Mouse (Mus musculus) lung, postnatal 0 days (tissue): ENCODE measurements around the gene D430042O09Rik.

ENCODE experiments used
- CTCF ChIP-seq: IDR thresholded peaks from 2 replicates; pipeline ENCODE4 v1.5.1; 2016; ENCODE audit warnings: antibody characterized with exemption, mild to moderate bottlenecking
- EP300 ChIP-seq: IDR thresholded peaks from 2 replicates; pipeline ENCODE4 v1.6.1; 2016; ENCODE audit warnings: antibody characterized with exemption, mild to moderate bottlenecking, control low read depth

DNA sequence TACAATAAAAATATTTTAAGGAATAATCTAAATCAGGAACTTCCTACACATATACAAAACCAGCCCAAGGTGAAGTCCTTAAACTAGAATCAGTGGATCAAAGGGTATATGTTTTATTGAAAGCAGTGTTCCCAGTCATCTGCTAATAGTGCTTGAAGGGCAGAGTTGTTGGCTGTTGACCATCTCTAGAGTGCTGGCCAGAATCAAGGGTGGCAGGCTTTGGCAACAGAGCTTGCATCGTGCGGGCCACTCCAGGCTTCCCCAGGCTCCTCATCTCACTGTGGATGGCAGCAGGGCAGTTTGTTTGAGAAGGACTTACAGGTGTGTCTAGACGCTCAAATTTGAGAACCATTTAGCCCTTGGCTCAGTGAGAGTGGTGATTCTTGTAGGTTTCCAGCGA is 26.1 kb downstream of the D430042O09Rik start:
- TF ChIP-seq CTCF (no peak), EP300 (no peak)
